Mouse (Mus musculus): Measurements from ENCODE around the gene Tada2b.

Gene Tada2b

GRCm38 (mm10) chr5:36445028-36445427 is 39.1 kb downstream of the Tada2b start:
- no peak for DNase-seq (ENCODE audit: low spot score)

DNA sequence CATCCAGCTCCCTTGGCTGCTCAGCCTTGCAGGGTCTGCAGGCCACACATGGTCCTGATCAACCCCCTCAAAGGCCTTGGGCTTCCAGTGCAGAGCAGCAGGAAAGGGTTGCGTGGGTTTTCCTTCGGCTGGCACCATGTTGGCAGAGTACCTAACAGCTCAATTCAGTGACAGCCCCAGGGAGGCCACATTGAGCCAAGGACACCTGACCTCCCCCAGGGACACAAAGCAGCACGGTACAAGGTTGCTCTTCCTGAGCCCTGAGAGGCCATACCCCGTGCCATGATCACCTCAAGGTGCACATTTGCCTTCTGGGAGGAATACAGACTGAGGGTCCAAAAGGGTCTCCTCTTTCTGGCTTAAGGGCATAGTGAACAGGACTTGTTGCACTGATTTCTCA is 39.5 kb downstream of the Tada2b start:
- DNase-seq (ENCODE audit: low spot score), result no peak

GRCm38 (mm10) chr5:36440741-36441140 is 43.3 kb downstream of the Tada2b start:
- no peak for DNase-seq (ENCODE audit: low spot score)

GRCm38 (mm10) chr5:36436858-36437257 is 47.2 kb downstream of the Tada2b start:
- DNase-seq (ENCODE audit: low spot score), result no peak

GRCm38 (mm10) chr5:36434398-36434967 is 49.6 kb downstream of the Tada2b start:
- no peak for DNase-seq (ENCODE audit: low spot score)

DNA sequence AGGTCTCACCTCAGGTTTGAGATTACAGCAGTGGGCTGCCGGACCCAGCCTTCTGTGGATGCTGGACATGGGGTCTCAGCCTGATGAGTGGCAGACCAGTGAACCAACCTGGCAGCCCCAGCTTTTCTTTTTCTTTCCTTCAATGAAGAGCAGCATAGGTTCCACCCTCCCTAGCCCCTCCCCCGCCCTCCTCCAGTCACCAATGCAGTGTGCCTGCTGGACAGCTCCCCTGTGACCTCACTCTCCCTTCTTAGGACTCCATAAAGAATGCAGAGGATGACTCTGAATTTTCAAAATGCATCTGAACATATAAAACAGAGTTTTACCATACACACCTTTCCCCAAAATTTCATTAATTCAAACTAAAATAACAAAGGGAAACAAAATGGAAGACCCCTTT is 52.4 kb downstream of the Tada2b start:
- no peak for DNase-seq (ENCODE audit: low spot score)

DNA sequence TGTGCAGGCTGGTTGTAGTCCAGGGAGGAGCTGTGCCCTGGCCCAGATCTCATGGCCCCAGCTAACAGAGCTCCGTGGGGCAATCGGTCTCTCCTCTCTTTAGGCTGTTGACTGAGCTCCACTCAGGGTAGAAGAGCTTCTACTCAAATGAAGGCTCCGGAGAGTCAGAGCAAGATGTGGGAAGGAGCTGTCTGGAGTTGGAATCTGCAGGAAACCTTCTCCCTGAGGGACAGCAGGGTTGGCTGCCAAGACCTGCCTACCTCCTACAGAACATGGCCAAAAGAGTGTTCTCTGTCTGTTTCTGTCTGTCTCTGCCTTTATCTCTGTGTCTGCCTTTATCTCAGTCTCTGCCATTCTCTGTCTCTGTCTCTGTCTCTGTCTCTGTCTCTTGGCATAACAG is 54.5 kb downstream of the Tada2b start:
- DNase-seq (ENCODE audit: low spot score), result no peak

- no peak for DNase-seq (ENCODE audit: low spot score)
These were observed 56.3 kb downstream of the Tada2b start for GRCm38 (mm10) chr5:36427831-36428230.

GRCm38 (mm10) chr5:36426404-36426803 is 57.7 kb downstream of the Tada2b start:
- no peak for DNase-seq (ENCODE audit: low spot score)

- no peak for DNase-seq (ENCODE audit: low spot score)
These were observed 59.4 kb downstream of the Tada2b start for GRCm38 (mm10) chr5:36424676-36425075.

Measured in ovary, postnatal 10 days (tissue).